Mouse (Mus musculus) heart, postnatal 0 days (tissue): Measurements from ENCODE around the gene Casc3. TPM values are rescaled to one million over a fixed set of nuclear protein-coding genes. Genes with fewer than 3 reads are reported as not detected.

ENCODE experiments used
- ATAC-seq: fragments of 200-750 bp; cut with Nextera tagmentation; 2 replicates; pipeline ENCODE4 v1.8.0; 2017; ENCODE audit warnings: low read depth, moderate number of reproducible peaks, moderate library complexity; ENCODE audit not compliant: insufficient read depth
- DNase-seq: peaks from one replicate; pipeline ENCODE4 v3.0.0-alpha.2; 2016; ENCODE audit warnings: low spot score
- H3K27ac ChIP-seq: fragments of 300-500 bp; sonication (generic); 2 replicates; pipeline ENCODE4 v1.5.1; 2014; ENCODE audit warnings: low read depth, mild to moderate bottlenecking
- H3K27me3 ChIP-seq: fragments of 300-500 bp; sonication (generic); 2 replicates; pipeline ENCODE4 v1.6.1; 2014; ENCODE audit warnings: low read length, mixed read lengths; ENCODE audit not compliant: control insufficient read depth, insufficient read depth
- H3K36me3 ChIP-seq: fragments of 300-500 bp; sonication (generic); replicated peaks from 2 replicates; pipeline ENCODE4 v1.6.1; 2014; ENCODE audit warnings: low read length, mixed read lengths; ENCODE audit not compliant: control insufficient read depth, insufficient read depth
- H3K4me1 ChIP-seq: fragments of 300-500 bp; sonication (generic); 2 replicates; pipeline ENCODE4 v1.6.1; 2014; ENCODE audit warnings: antibody characterized with exemption; ENCODE audit not compliant: control insufficient read depth, insufficient read depth
- H3K4me2 ChIP-seq: fragments of 300-500 bp; sonication (generic); 2 replicates; pipeline ENCODE4 v1.6.1; 2014; ENCODE audit warnings: low read depth, mild to moderate bottlenecking, low read length, moderate library complexity
- H3K4me3 ChIP-seq: fragments of 300-500 bp; sonication (generic); 2 replicates; pipeline ENCODE4 v1.5.1; 2014; ENCODE audit warnings: low read depth, low read length
- H3K9ac ChIP-seq: fragments of 300-500 bp; sonication (generic); replicated peaks from 2 replicates; pipeline ENCODE4 v1.6.1; 2014; ENCODE audit warnings: low read depth, low read length, mixed read lengths
- H3K9me3 ChIP-seq: fragments of 300-500 bp; sonication (generic); replicated peaks from 2 replicates; pipeline ENCODE4 v1.6.1; 2016; ENCODE audit warnings: low read length; ENCODE audit not compliant: control insufficient read depth
- CTCF ChIP-seq: IDR thresholded peaks from 2 replicates; pipeline ENCODE4 v1.5.1; 2016; ENCODE audit warnings: antibody characterized with exemption, control low read depth, low read depth
- EP300 ChIP-seq: IDR thresholded peaks from 2 replicates; pipeline ENCODE4 v1.6.1; 2016; ENCODE audit warnings: antibody characterized with exemption, low read depth
- WGBS: fragments of 180-500 bp; shearing (Covaris S2); extraction: QIAGEN DNeasy Blood & Tissue Kit; methylation state at CpG from one replicate; pipeline ENCODE4 v1.1.7; 2014; 5-methylcytosine and 5-hydroxymethylcytosine counted together
- polyA plus RNA-seq: library from polyadenylated mRNA; unstranded; fragments of >200 nt; fragmentation: Nextera tagmentation; extraction: Ambion mirVana; gene quantifications from 2 replicates; pipeline ENCODE4 v1.2.1, GENCODE M21; 2015
- total RNA-seq: library from RNA; depleted of rRNA; stranded (reverse); fragments of >200 nt; gene quantifications from 2 replicates; pipeline ENCODE4 v1.2.3, GENCODE M21; 2014; ENCODE audit warnings: low replicate concordance

The Casc3 gene
- total and polyA plus RNA-seq, 2 experiments from 2014 or later, result 6.8 to 11.9 TPM

GRCm38 (mm10) chr11:98792081-98792480, 12.6 kb upstream of the Casc3 start:
- DNase-seq, result no peak
- H3K4me2 ChIP-seq, result no peak overlapping the region
- H3K9me3 ChIP-seq, result no peaks in the 10 kb centered on the region
- no peak overlapping the region for H3K9ac ChIP-seq
- no peak for ATAC-seq
- no peaks in the 10 kb centered on the region for H3K27me3 ChIP-seq
- no peak overlapping the region for H3K27ac ChIP-seq
- no peaks in the 10 kb centered on the region for H3K36me3 ChIP-seq
- H3K4me1 ChIP-seq, result peaks cover 22% of the 10 kb centered on the region
- no peak overlapping the region for H3K4me3 ChIP-seq
- 29% methylated on average over 4 of the region's 4 CpGs for WGBS
- no peak for TF ChIP-seq CTCF
- no peak for TF ChIP-seq EP300

- no peaks in the 10 kb centered on the region for H3K9me3 ChIP-seq
- H3K27ac ChIP-seq, result peak overlapping the region; percentile 99
- no peaks in the 10 kb centered on the region for H3K27me3 ChIP-seq
- H3K36me3 ChIP-seq, result peaks cover 11% of the 10 kb centered on the region
- TF ChIP-seq EP300 (no peak), CTCF (peak; percentile 16; the same call in 1 of the 2 replicates)
- no peak for DNase-seq
- peak overlapping the region; percentile 100 for H3K9ac ChIP-seq
- peak overlapping the region; percentile 99 for H3K4me3 ChIP-seq
- ATAC-seq, result peak; percentile 61
- peaks cover 24% of the 10 kb centered on the region for H3K4me1 ChIP-seq
- H3K4me2 ChIP-seq, result peak overlapping the region; percentile 90
- WGBS, result under 1% methylated on average over 21 of the region's 30 CpGs
Measured at GRCm38 (mm10) chr11:98794469-98795014, 10.2 kb upstream of the Casc3 start.

GRCm38 (mm10) chr11:98795015-98795713, 9.5 kb upstream of the Casc3 start, which contains the start of gene Msl1:
Gene Msl1 (plus strand): TSS chr11:98795516.
- peak within 1 kb of the TSS; percentile 99 for H3K4me3 ChIP-seq
- H3K4me2 ChIP-seq, result peak within 1 kb of the TSS; percentile 90
- H3K36me3 ChIP-seq, result peaks cover 18% of the 10 kb centered on the region
- peak within 1 kb of the TSS; percentile 99 for H3K27ac ChIP-seq
- TF ChIP-seq EP300, result peak; percentile 81; the same call in 1 of the 2 replicates
- no peak; the same call in 1 of the 2 replicates for TF ChIP-seq CTCF
- WGBS, result under 1% methylated on average over 59 of the region's 89 CpGs
- H3K9ac ChIP-seq, result peak within 1 kb of the TSS; percentile 100
- H3K9me3 ChIP-seq, result no peaks in the 10 kb centered on the region
- H3K27me3 ChIP-seq, result no peaks in the 10 kb centered on the region
- peak; percentile 78 for ATAC-seq
- peaks cover 24% of the 10 kb centered on the region for H3K4me1 ChIP-seq
- peak; percentile 87 for DNase-seq

GRCm38 (mm10) chr11:98795714-98796514, 8.8 kb upstream of the Casc3 start:
- H3K4me1 ChIP-seq, result peaks cover 24% of the 10 kb centered on the region
- no peak for DNase-seq

GRCm38 (mm10) chr11:98796515-98797216, 8.0 kb upstream of the Casc3 start:
- H3K36me3 ChIP-seq, result peaks cover 32% of the 10 kb centered on the region
- 1% methylated on average over 23 of the region's 23 CpGs for WGBS
- H3K4me3 ChIP-seq, result peak overlapping the region; percentile 99
- ATAC-seq (0 out of 2 replicates have a peak, but pooled peaks have one; percentile 7), DNase-seq (no peak)
- H3K4me1 ChIP-seq, result peaks cover 24% of the 10 kb centered on the region
- H3K4me2 ChIP-seq, result peak overlapping the region; percentile 90
- no peaks in the 10 kb centered on the region for H3K9me3 ChIP-seq
- TF ChIP-seq CTCF (0 out of 2 replicates have a peak, but pooled peaks have one; percentile 4), EP300 (no peak)
- peak overlapping the region; percentile 100 for H3K9ac ChIP-seq
- peak overlapping the region; percentile 99 for H3K27ac ChIP-seq
- H3K27me3 ChIP-seq, result no peaks in the 10 kb centered on the region

More at GRCm38 (mm10) chr11:98795714-98796514, 8.8 kb upstream of the Casc3 start:
- H3K9ac ChIP-seq, result peak overlapping the region; percentile 100
- 0% methylated on average over 58 of the region's 74 CpGs for WGBS
- H3K9me3 ChIP-seq, result no peaks in the 10 kb centered on the region
- no peak for TF ChIP-seq CTCF
- no peak for TF ChIP-seq EP300
- H3K27ac ChIP-seq, result peak overlapping the region; percentile 99
- H3K27me3 ChIP-seq, result no peaks in the 10 kb centered on the region
- ATAC-seq, result peak; percentile 34
- peak overlapping the region; percentile 90 for H3K4me2 ChIP-seq
- peaks cover 25% of the 10 kb centered on the region for H3K36me3 ChIP-seq
- H3K4me3 ChIP-seq, result peak overlapping the region; percentile 99
